Mouse (Mus musculus) forebrain, embryonic 16.5 days (tissue): ENCODE data around the gene Fam69b. TPM values are rescaled to one million over a fixed set of nuclear protein-coding genes. Genes with fewer than 3 reads are reported as not detected.

ENCODE experiments used
- ATAC-seq: fragments of 200-750 bp; cut with Nextera tagmentation; 2 replicates; pipeline ENCODE4 v1.8.0; 2017; ENCODE audit warnings: mild to moderate bottlenecking, moderate library complexity
- H3K27ac ChIP-seq: fragments of 300-500 bp; sonication (generic); 2 replicates; pipeline ENCODE4 v1.5.1; 2014; ENCODE audit warnings: low read length, control low read depth
- H3K27me3 ChIP-seq: fragments of 300-500 bp; sonication (generic); replicated peaks from 2 replicates; pipeline ENCODE4 v1.6.1; 2014; ENCODE audit warnings: low read length; ENCODE audit not compliant: control insufficient read depth, insufficient read depth
- H3K36me3 ChIP-seq: fragments of 300-500 bp; sonication (generic); 2 replicates; pipeline ENCODE4 v1.6.1; 2014; ENCODE audit not compliant: control insufficient read depth, insufficient read depth
- H3K4me1 ChIP-seq: fragments of 300-500 bp; sonication (generic); replicated peaks from 2 replicates; pipeline ENCODE4 v1.6.1; 2014; ENCODE audit warnings: low read length; ENCODE audit not compliant: control insufficient read depth, insufficient read depth
- H3K4me2 ChIP-seq: fragments of 300-500 bp; sonication (generic); 2 replicates; pipeline ENCODE4 v1.6.1; 2014; ENCODE audit warnings: mild to moderate bottlenecking, low read length, control low read depth
- H3K4me3 ChIP-seq: fragments of 300-500 bp; sonication (generic); replicated peaks from 2 replicates; pipeline ENCODE4 v1.5.1; 2014; ENCODE audit warnings: mild to moderate bottlenecking, low read length, control low read depth
- H3K9ac ChIP-seq: fragments of 300-500 bp; sonication (generic); replicated peaks from 2 replicates; pipeline ENCODE4 v1.6.1; 2014; ENCODE audit warnings: low read depth, low read length, control low read depth
- H3K9me3 ChIP-seq: fragments of 300-500 bp; sonication (generic); 2 replicates; pipeline ENCODE4 v1.6.1; 2016; ENCODE audit warnings: low read length; ENCODE audit not compliant: control insufficient read depth
- WGBS: fragments of 180-500 bp; shearing (Covaris S2); extraction: QIAGEN DNeasy Blood & Tissue Kit; methylation state at CpG from one replicate; pipeline ENCODE4 v1.1.7; 2014; 5-methylcytosine and 5-hydroxymethylcytosine counted together
- polyA plus RNA-seq: library from polyadenylated mRNA; unstranded; fragments of >200 nt; fragmentation: Nextera tagmentation; extraction: Ambion mirVana; gene quantifications from 2 replicates; pipeline ENCODE4 v1.2.1, GENCODE M21; 2015

Gene Fam69b
- polyA plus RNA-seq, 1 experiment from 2014 or later: 125 TPM

GRCm38 (mm10) chr2:26639083-26639482 is 10.8 kb downstream of the Fam69b start:
- H3K4me3 ChIP-seq: peak overlapping the region; percentile 57
- ATAC-seq: peak; percentile 49

GRCm38 (mm10) chr2:26639838-26640830 is 11.9 kb downstream of the Fam69b start:
- peaks cover 19% of the 10 kb centered on the region; the same call in 1 of the 2 replicates for H3K36me3 ChIP-seq
- H3K9me3 ChIP-seq: no peaks in the 10 kb centered on the region
- no peaks in the 10 kb centered on the region for H3K27me3 ChIP-seq
- H3K9ac ChIP-seq: peak overlapping the region; percentile 87
- peak; percentile 89 for ATAC-seq
- peak overlapping the region; percentile 57 for H3K4me3 ChIP-seq
- WGBS: 5% methylated on average over 49 of the region's 49 CpGs
- H3K4me2 ChIP-seq: peak overlapping the region; percentile 61
- peak overlapping the region; percentile 36 for H3K27ac ChIP-seq
- peaks cover 19% of the 10 kb centered on the region for H3K4me1 ChIP-seq

More at GRCm38 (mm10) chr2:26639083-26639482, 10.8 kb downstream of the Fam69b start:
- Histone ChIP-seq H3K4me2 (peak overlapping the region; percentile 61), H3K9ac (peak overlapping the region; percentile 87), H3K4me1 (peaks cover 19% of the 10 kb centered on the region), H3K9me3 (no peaks in the 10 kb centered on the region), H3K27me3 (no peaks in the 10 kb centered on the region), H3K27ac (no peak overlapping the region), H3K36me3 (peaks cover 23% of the 10 kb centered on the region)
- 5% methylated on average over 8 of the region's 8 CpGs for WGBS

GRCm38 (mm10) chr2:26641006-26641647 is 12.9 kb downstream of the Fam69b start:
- Histone ChIP-seq H3K27ac (no peak overlapping the region), H3K36me3 (peaks cover 11% of the 10 kb centered on the region; the same call in 1 of the 2 replicates), H3K4me2 (no peak overlapping the region), H3K9me3 (no peaks in the 10 kb centered on the region), H3K4me1 (peaks cover 19% of the 10 kb centered on the region), H3K27me3 (no peaks in the 10 kb centered on the region), H3K9ac (no peak overlapping the region), H3K4me3 (no peak overlapping the region)
- WGBS: 80% methylated on average over 7 of the region's 7 CpGs
- no peak for ATAC-seq

- H3K27ac ChIP-seq: no peak overlapping the region
- ATAC-seq: no peak
- H3K9me3 ChIP-seq: no peaks in the 10 kb centered on the region
- H3K9ac ChIP-seq: no peak overlapping the region
- 71% methylated on average over 2 of the region's 2 CpGs for WGBS
- no peak overlapping the region for H3K4me2 ChIP-seq
- no peak overlapping the region for H3K4me3 ChIP-seq
- H3K27me3 ChIP-seq: no peaks in the 10 kb centered on the region
- H3K4me1 ChIP-seq: peaks cover 3% of the 10 kb centered on the region
- no peaks in the 10 kb centered on the region for H3K36me3 ChIP-seq
Observed at GRCm38 (mm10) chr2:26643942-26644341, 15.7 kb downstream of the Fam69b start.

- Histone ChIP-seq H3K27ac (no peak overlapping the region), H3K4me2 (no peak overlapping the region), H3K27me3 (no peaks in the 10 kb centered on the region), H3K4me1 (no peaks in the 10 kb centered on the region), H3K36me3 (no peaks in the 10 kb centered on the region), H3K9me3 (no peaks in the 10 kb centered on the region), H3K4me3 (no peak overlapping the region), H3K9ac (no peak overlapping the region)
- WGBS: 28% methylated on average over 3 of the region's 3 CpGs
- ATAC-seq: peak; percentile 98
Observed at GRCm38 (mm10) chr2:26646643-26647293, 18.5 kb downstream of the Fam69b start.

GRCm38 (mm10) chr2:26654687-26655086 is 26.4 kb downstream of the Fam69b start:
- H3K9ac ChIP-seq: no peak overlapping the region
- H3K9me3 ChIP-seq: no peaks in the 10 kb centered on the region
- H3K27ac ChIP-seq: no peak overlapping the region
- H3K36me3 ChIP-seq: no peaks in the 10 kb centered on the region
- no peak overlapping the region for H3K4me2 ChIP-seq
- WGBS: 65% methylated on average over 1 of the region's 1 CpGs
- H3K4me3 ChIP-seq: no peak overlapping the region
- no peaks in the 10 kb centered on the region for H3K4me1 ChIP-seq
- ATAC-seq: no peak
- H3K27me3 ChIP-seq: no peaks in the 10 kb centered on the region

- peaks cover 5% of the 10 kb centered on the region; the same call in 1 of the 2 replicates for H3K4me1 ChIP-seq
- 87% methylated on average over 2 of the region's 2 CpGs for WGBS
- ATAC-seq: no peak
Observed at GRCm38 (mm10) chr2:26657426-26657825, 29.2 kb downstream of the Fam69b start.

GRCm38 (mm10) chr2:26661143-26661752 is 33.0 kb downstream of the Fam69b start:
- peaks cover 5% of the 10 kb centered on the region; the same call in 1 of the 2 replicates for H3K4me1 ChIP-seq
- ATAC-seq: 0 out of 2 replicates have a peak, but pooled peaks have one; percentile 54
- peak overlapping the region; percentile 64 for H3K4me2 ChIP-seq
- 0% methylated on average over 10 of the region's 20 CpGs for WGBS
- no peaks in the 10 kb centered on the region for H3K36me3 ChIP-seq
- H3K27me3 ChIP-seq: no peaks in the 10 kb centered on the region
- no peaks in the 10 kb centered on the region for H3K9me3 ChIP-seq
- peak overlapping the region; percentile 42 for H3K4me3 ChIP-seq
- no peak overlapping the region for H3K27ac ChIP-seq
- H3K9ac ChIP-seq: 0 out of 2 replicates have a peak overlapping the region, but pooled peaks have one; percentile 39

More at GRCm38 (mm10) chr2:26657426-26657825, 29.2 kb downstream of the Fam69b start:
- Histone ChIP-seq H3K9ac (no peak overlapping the region), H3K36me3 (no peaks in the 10 kb centered on the region), H3K9me3 (no peaks in the 10 kb centered on the region), H3K27ac (no peak overlapping the region), H3K27me3 (no peaks in the 10 kb centered on the region), H3K4me2 (no peak overlapping the region), H3K4me3 (no peak overlapping the region)
